16 mouse cellular contexts compared by ENCODE assay signal in the genomic region with DNA sequence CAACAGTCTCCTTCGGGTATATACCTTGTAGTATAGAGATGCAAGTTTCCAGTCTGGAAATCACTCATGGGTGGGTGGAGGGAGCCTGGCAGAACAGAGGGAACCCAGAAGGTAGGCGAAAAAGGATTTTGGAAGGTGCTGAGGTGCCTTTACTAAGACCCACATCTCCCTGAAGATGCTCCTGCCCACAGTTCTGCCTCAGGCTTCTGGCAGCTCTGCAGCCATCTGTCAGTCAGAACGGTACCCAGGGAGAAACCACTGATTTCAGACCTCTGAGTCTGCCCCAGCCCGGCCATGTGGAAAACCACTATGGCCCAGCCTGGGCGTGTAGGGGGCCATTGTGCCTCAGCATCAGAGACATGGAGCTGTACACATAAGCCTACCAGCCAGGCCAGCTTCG. TPM values are rescaled to one million over a fixed set of nuclear protein-coding genes. Genes with fewer than 3 reads are reported as not detected.
"Had no signal": no experiment of that assay in that cellular context is flagged by ENCODE, and none has a peak within 500 bp of the region (broad histone marks: within the 10 kb centered on the region; RNA-seq: fewer than 3 reads in every experiment).

No protein-coding gene starts in this region.

- H3K9me3 ChIP-seq: limb, embryonic 13.5 days; liver, embryonic 15.5 days; midbrain, embryonic 10.5 days; neural tube, embryonic 12.5 days; stomach, embryonic 15.5 days had no signal

- H3K4me3 ChIP-seq: limb, embryonic 13.5 days; liver, embryonic 15.5 days; midbrain, embryonic 10.5 days; neural tube, embryonic 12.5 days; stomach, embryonic 15.5 days had no signal

- DNase-seq: kidney, adult 18-20 months; kidney, postnatal 10 days; kidney, postnatal 4 days; left cerebral cortex, postnatal 4 days; lung, embryonic 14.5 days; lung, postnatal 10 days; lung, postnatal 4 days; midbrain, embryonic 14.5 days; retina, postnatal 1 day; right cerebral cortex, postnatal 14 days had no signal

- H3K27me3 ChIP-seq: liver, embryonic 15.5 days; neural tube, embryonic 12.5 days; stomach, embryonic 15.5 days had no signal

- H3K9ac ChIP-seq: limb, embryonic 13.5 days; liver, embryonic 15.5 days; lung, embryonic 14.5 days; neural tube, embryonic 12.5 days; stomach, embryonic 15.5 days had no signal

- H3K27ac ChIP-seq: limb, embryonic 13.5 days; liver, embryonic 15.5 days; midbrain, embryonic 10.5 days; neural tube, embryonic 12.5 days; stomach, embryonic 15.5 days had no signal

- H3K4me2 ChIP-seq: limb, embryonic 13.5 days; liver, embryonic 15.5 days; lung, embryonic 14.5 days; neural tube, embryonic 12.5 days; stomach, embryonic 15.5 days had no signal

- H3K36me3 ChIP-seq: limb, embryonic 13.5 days; liver, embryonic 15.5 days; midbrain, embryonic 10.5 days; neural tube, embryonic 12.5 days; stomach, embryonic 15.5 days had no signal

- H3K4me1 ChIP-seq: liver, embryonic 15.5 days; midbrain, embryonic 10.5 days; neural tube, embryonic 12.5 days; stomach, embryonic 15.5 days had no signal

RNA-seq across cellular contexts. Expression of a gene that starts 8.4 kb away (rescaled TPM):
- total RNA-seq: liver, adult 2 months had no signal
